Comparison of ENCODE assay signal across 12 mouse cellular contexts in genomic region chr16:17085636-17086035, GRCm38 (mm10). TPM values are rescaled to one million over a fixed set of nuclear protein-coding genes. Genes with fewer than 3 reads are reported as not detected.
A peak's percentile ranks its signal among the peaks of the same experiment; 100 is the strongest.
DNase-seq lines count a peak whose midpoint lies in the region; ATAC-seq lines count a peak whose summit lies in the region.
"Had no signal": no experiment of that assay in that cellular context is flagged by ENCODE, and none has a peak within 500 bp of the region (broad histone marks: within the 10 kb centered on the region; RNA-seq: fewer than 3 reads in every experiment).

No protein-coding gene starts in this region.

- no peak for ATAC-seq in heart, embryonic 13.5 days (ENCODE audit: extremely low read depth, insufficient number of reproducible peaks, low FRiP score, low TSS enrichment)
- ATAC-seq in monocyte, adult 5-6 weeks (replicated peaks; ENCODE audit: insufficient number of reproducible peaks, low FRiP score, low TSS enrichment, poor library complexity, severe bottlenecking) = peak; percentile 36
- ATAC-seq in erythroblast, adult 5-6 weeks (replicated peaks; ENCODE audit: low FRiP score, poor library complexity, severe bottlenecking) = no peak

- 63% methylated on average over 4 of the region's 4 CpGs for WGBS in heart, embryonic 13.5 days

- H3K27me3 ChIP-seq in heart, embryonic 13.5 days (replicated peaks) = no peaks in the 10 kb centered on the region
- H3K27me3 ChIP-seq: hindbrain, embryonic 15.5 days; limb, embryonic 12.5 days had no signal

- no peak overlapping the region for H3K4me3 ChIP-seq in heart, embryonic 13.5 days
- H3K4me3 ChIP-seq: hindbrain, embryonic 15.5 days; limb, embryonic 12.5 days had no signal

- H3K4me1 ChIP-seq in heart, embryonic 13.5 days = peaks cover 17% of the 10 kb centered on the region
- H3K4me1 ChIP-seq: hindbrain, embryonic 15.5 days; limb, embryonic 12.5 days had no signal

- peak overlapping the region; percentile 34 for H3K27ac ChIP-seq in heart, embryonic 13.5 days (replicated peaks)
- H3K27ac ChIP-seq: hindbrain, embryonic 15.5 days; limb, embryonic 12.5 days had no signal

- DNase-seq in lung, adult 18-20 months = peak; percentile 39 to 66
- DNase-seq in lung, postnatal 14 days = no peak
- DNase-seq in adrenal gland, postnatal 10 days = peak; percentile 55
- no peak for DNase-seq in right cerebral cortex, postnatal 25 days
- no peak for DNase-seq in cerebellum, adult 8-10 months
- DNase-seq: cerebellum, adult 11 months; gastrocnemius, postnatal 25 days had no signal

- no peak overlapping the region for H3K4me2 ChIP-seq in heart, embryonic 13.5 days
- H3K4me2 ChIP-seq: hindbrain, embryonic 15.5 days; limb, embryonic 12.5 days had no signal

- peak overlapping the region; percentile 38; the same call in 1 of the 2 replicates for H3K9ac ChIP-seq in heart, embryonic 13.5 days
- H3K9ac ChIP-seq: hindbrain, embryonic 15.5 days; limb, embryonic 12.5 days had no signal

- no peaks in the 10 kb centered on the region for H3K9me3 ChIP-seq in heart, embryonic 13.5 days
- H3K9me3 ChIP-seq: hindbrain, embryonic 15.5 days; limb, embryonic 12.5 days had no signal

- H3K36me3 ChIP-seq in heart, embryonic 13.5 days = peaks cover 85% of the 10 kb centered on the region

RNA-seq across cellular contexts. Expression of gene Ypel1, which starts 16.1 kb away (rescaled TPM):
- 1 to 10 TPM; 6.2 to 9.4 TPM for total RNA-seq in adrenal gland, postnatal 10 days (2021)
- polyA plus RNA-seq in heart, embryonic 13.5 days (2015; fragmentation: Nextera tagmentation; extraction: Ambion mirVana) = 13.7 and 16.8 TPM in 2 replicates
- total RNA-seq in monocyte, adult 5-6 weeks (2017) = 1.1 to 10.3 TPM (median 3.9 TPM) in 3 replicates
- not detected in 2 replicates for total RNA-seq in erythroblast, adult 5-6 weeks (2015; ENCODE audit: low replicate concordance)
- not detected in 2 replicates for total RNA-seq in erythroblast, adult 5-6 weeks (2017; ENCODE audit: low replicate concordance)

RNA-seq across cellular contexts. Expression of gene Ppil2, which starts 25.4 kb away (rescaled TPM):
- total RNA-seq in adrenal gland, postnatal 10 days (2021) = 10 to 100 TPM; 76.2 to 84.6 TPM
- polyA plus RNA-seq in heart, embryonic 13.5 days (2015; fragmentation: Nextera tagmentation; extraction: Ambion mirVana) = 99.4 and 109 TPM in 2 replicates
- 116 to 187 TPM (median 132 TPM) in 3 replicates for total RNA-seq in monocyte, adult 5-6 weeks (2017)
- total RNA-seq in erythroblast, adult 5-6 weeks (2015; ENCODE audit: low replicate concordance) = 35.1 and 36.7 TPM in 2 replicates
- 57.7 and 79.4 TPM in 2 replicates for total RNA-seq in erythroblast, adult 5-6 weeks (2017; ENCODE audit: low replicate concordance)

RNA-seq across cellular contexts. Expression of gene 2610318N02Rik, which starts 39.3 kb away (rescaled TPM):
- 1 to 10 TPM; 2.5 to 2.9 TPM for total RNA-seq in adrenal gland, postnatal 10 days (2021)
- polyA plus RNA-seq in heart, embryonic 13.5 days (2015; fragmentation: Nextera tagmentation; extraction: Ambion mirVana) = 29.2 and 30.6 TPM in 2 replicates
- total RNA-seq in monocyte, adult 5-6 weeks (2017) = 0.53 to 2.7 TPM (median 1.5 TPM) in 3 replicates
- total RNA-seq in erythroblast, adult 5-6 weeks (2015; ENCODE audit: low replicate concordance) = 2.9 and 4.0 TPM in 2 replicates
- 1.7 and 2.0 TPM in 2 replicates for total RNA-seq in erythroblast, adult 5-6 weeks (2017; ENCODE audit: low replicate concordance)
- total RNA-seq: gastrocnemius, postnatal 25 days had no signal

RNA-seq across cellular contexts. Expression of gene Sdf2l1, which starts 46.5 kb away (rescaled TPM):
- 10 to 100 TPM; 15.6 to 21.7 TPM for total RNA-seq in adrenal gland, postnatal 10 days (2021)
- 53.0 and 70.2 TPM in 2 replicates for polyA plus RNA-seq in heart, embryonic 13.5 days (2015; fragmentation: Nextera tagmentation; extraction: Ambion mirVana)
- 39.0 to 54.2 TPM (median 52.4 TPM) in 3 replicates for total RNA-seq in monocyte, adult 5-6 weeks (2017)
- 20.9 and 51.7 TPM in 2 replicates for total RNA-seq in erythroblast, adult 5-6 weeks (2015; ENCODE audit: low replicate concordance)
- total RNA-seq in erythroblast, adult 5-6 weeks (2017; ENCODE audit: low replicate concordance) = 15.8 and 25.6 TPM in 2 replicates

RNA-seq across cellular contexts. Expression of gene Ydjc, which starts 58.8 kb away (rescaled TPM):
- total RNA-seq in adrenal gland, postnatal 10 days (2021) = 1 to 10 TPM; 3.9 to 6.7 TPM
- 3.9 and 5.1 TPM in 2 replicates for polyA plus RNA-seq in heart, embryonic 13.5 days (2015; fragmentation: Nextera tagmentation; extraction: Ambion mirVana)
- 0.96 to 1.5 TPM (median 1.2 TPM) in 3 replicates for total RNA-seq in monocyte, adult 5-6 weeks (2017)
- total RNA-seq in erythroblast, adult 5-6 weeks (2015; ENCODE audit: low replicate concordance) = 0.58 and 1.3 TPM in 2 replicates
- 2.6 and 3.5 TPM in 2 replicates for total RNA-seq in erythroblast, adult 5-6 weeks (2017; ENCODE audit: low replicate concordance)

Comparison
In these comparisons a context has a peak if more than half of its experiments do, and no peak if none do; other contexts are left out.
1. DNase-seq: peak in lung, adult 18-20 months (2 of 2) and adrenal gland, postnatal 10 days (single experiment); none in lung, postnatal 14 days (single experiment), right cerebral cortex, postnatal 25 days (single experiment) and cerebellum, adult 8-10 months (single experiment).